Mouse (Mus musculus): ENCODE data around the gene Padi6. TPM values are rescaled to one million over a fixed set of nuclear protein-coding genes. Genes with fewer than 3 reads are reported as not detected.

Gene Padi6
- total RNA-seq (2023): 0.24 TPM in 1 of 4 replicates, not detected in the others

DNA sequence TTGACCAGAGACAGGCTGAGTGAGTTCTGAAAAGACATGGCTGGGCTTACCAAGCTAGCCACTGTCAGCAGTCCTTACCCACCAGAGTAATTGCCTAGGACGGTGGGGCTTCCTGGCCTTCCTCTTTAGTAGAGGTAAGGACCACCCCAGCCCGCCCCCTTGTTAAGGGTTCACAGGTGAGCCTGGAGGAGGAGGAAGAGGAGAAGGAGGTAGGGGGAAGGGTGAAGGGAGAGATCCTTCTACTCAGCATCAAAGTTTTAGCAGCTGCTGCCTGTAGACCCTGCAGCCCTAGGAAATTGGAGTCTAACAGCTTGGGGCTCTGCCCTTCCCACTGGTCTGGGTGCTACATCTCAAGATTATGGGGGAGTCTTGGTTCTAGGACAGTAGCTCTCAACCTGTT, at the start of gene Padi6:
Gene Padi6 (minus strand): TSS at position 101 of the 400 bp plus-strand sequence.

DNA sequence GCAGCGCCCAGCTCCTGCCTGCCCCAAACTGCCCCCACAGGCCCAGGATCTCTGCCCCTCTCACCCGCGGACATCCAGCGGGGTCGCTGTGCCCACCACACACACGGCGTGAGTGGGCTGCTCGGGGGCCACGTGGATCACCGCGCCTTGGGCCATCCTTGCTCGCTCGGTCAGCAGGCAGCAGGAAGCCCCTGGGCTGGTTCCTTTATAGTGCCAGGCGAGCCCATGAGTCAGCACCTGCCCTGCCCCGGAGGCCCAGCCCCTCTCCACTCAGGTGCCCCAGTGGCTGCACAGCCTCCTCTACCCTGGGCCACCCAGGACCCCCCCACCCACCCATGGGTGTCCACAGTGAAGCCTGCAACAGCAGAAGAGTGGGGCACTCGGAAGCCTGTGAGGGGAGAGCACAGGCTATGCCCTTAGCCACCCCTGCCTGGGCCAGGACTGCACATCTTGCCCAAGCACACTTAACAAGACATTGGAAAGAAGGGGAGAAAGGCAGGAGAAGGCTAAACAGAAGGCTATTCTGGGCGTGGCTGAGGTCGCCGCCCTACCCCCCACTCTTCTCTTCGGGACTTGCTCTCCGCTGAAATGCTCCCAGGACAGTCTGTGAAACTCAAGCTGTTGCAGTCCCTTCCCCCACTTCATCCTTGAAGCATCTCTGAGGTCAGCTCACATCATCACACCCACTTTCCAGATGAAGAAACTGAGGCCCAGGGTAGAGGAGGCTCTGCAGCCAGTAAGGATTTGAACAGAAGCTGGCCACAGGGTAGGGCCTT, 31.8 kb upstream of the Padi6 start, which contains the start of gene Padi4:
Gene Padi4 (minus strand): TSS at position 212 of the 776 bp plus-strand sequence.

DNA sequence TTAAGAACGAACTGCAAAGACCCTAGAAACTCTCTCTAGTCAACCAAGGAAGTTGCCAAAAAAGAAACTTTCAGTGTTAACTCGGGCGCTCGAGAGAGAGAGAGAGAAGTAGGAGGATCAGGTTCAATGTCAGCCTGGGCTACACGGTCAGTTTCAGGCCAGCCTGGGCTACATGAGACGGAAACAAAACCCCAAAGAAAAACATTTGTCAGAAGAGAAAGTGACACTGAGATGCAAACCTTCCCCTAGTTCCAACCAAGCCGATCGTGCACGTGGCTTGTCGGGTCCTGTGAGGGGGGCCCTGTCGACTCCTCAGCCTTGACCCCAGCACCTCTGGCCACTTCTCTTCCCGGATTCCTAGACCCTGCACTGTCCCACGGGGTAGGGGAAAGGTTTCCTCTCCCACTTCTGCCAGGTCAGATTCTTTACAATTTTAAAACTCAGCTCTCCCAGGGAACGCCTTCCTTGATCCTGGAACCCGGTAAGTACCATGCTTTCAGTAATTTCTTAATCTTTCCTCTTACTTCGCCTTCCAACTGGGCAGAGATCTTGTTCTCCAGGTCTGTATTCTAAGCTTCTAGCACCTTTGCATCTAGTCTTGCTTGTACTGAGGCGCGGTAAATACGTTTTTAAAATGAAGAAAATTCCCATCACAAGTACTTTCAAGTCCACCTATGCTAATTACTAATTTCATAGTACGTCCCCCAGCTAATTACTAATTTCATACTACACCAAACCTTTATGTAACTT, 42.0 kb downstream of the Padi6 start, which contains the start of gene Rcc2:
Gene Rcc2 (plus strand): TSS at position 273 of the 750 bp plus-strand sequence.

Other genes with a start within 250 kb of the Padi6 start
- 0.17 to 0.88 TPM in 2 of 4 replicates, not detected in the others for gene Arhgef10l, start 76.6 kb downstream of the Padi6 start, total RNA-seq (2023)
- gene Rcc2, start 42.1 kb downstream of the Padi6 start, total RNA-seq (2023): 173 to 191 TPM (median 177 TPM) in 4 replicates
- 0.38 to 0.66 TPM (median 0.50 TPM) in 4 replicates for gene Padi4, start 31.6 kb upstream of the Padi6 start, total RNA-seq (2023)
- 0.19 TPM in 1 of 4 replicates, not detected in the others for gene Padi3, start 68.0 kb upstream of the Padi6 start, total RNA-seq (2023)
- 0.49 TPM in 1 of 4 replicates, not detected in the others for gene Padi1, start 103.1 kb upstream of the Padi6 start, total RNA-seq (2023)
- gene Padi2, start 163.7 kb upstream of the Padi6 start, total RNA-seq (2023): 11.0 to 13.6 TPM (median 12.8 TPM) in 4 replicates
- 67.8 to 81.4 TPM (median 75.4 TPM) in 4 replicates for gene Sdhb, start 218.6 kb upstream of the Padi6 start, total RNA-seq (2023)
- 83.0 to 109 TPM (median 90.1 TPM) in 4 replicates for gene Atp13a2, start 244.2 kb upstream of the Padi6 start, total RNA-seq (2023)